Mouse (Mus musculus) limb, embryonic 12.5 days (tissue): ENCODE data around the gene Atp1b2. TPM values are rescaled to one million over a fixed set of nuclear protein-coding genes. Genes with fewer than 3 reads are reported as not detected.

Source experiments
- microRNA counts: library from miRNA; unstranded; fragments of <30 nt; microRNA quantifications from one replicate; lab custom pipeline; 2017
- microRNA-seq: library from miRNA; unstranded; fragments of <30 nt; microRNA quantifications from one replicate; pipeline ENCODE4, GENCODE M21; 2017
- polyA plus RNA-seq: library from polyadenylated mRNA; unstranded; fragments of >200 nt; fragmentation: Nextera tagmentation; extraction: Ambion mirVana; gene quantifications from 2 replicates; pipeline ENCODE4 v1.2.1, GENCODE M21; 2016

Gene Atp1b2
- polyA plus RNA-seq, 1 experiment from 2014 or later = 3.0 TPM

MicroRNA genes within 50 kb of the gene (microRNA counts, 519-probe panel; counts per million panel counts)
- 2,411 counts per million, percentile 9 among the panel's probes with 10 or more counts for microRNA mmu-miR-467f (lab: Ali Mortazavi, UCI)

Small RNA genes within 50 kb of the gene (microRNA-seq; reads per million reads assigned to microRNA genes)
- not detected for gene Mir467f

Other genes starting within 250 kb of the Atp1b2 start
- 121 and 124 TPM in 2 replicates for gene Chd3, start 236.5 kb downstream of the Atp1b2 start, polyA plus RNA-seq
- 126 and 136 TPM in 2 replicates for gene Naa38, start 210.5 kb downstream of the Atp1b2 start, polyA plus RNA-seq
- gene Cyb5d1, start 210.3 kb downstream of the Atp1b2 start, polyA plus RNA-seq = 42.5 and 42.6 TPM in 2 replicates
- gene Tmem88, start 207.7 kb downstream of the Atp1b2 start, polyA plus RNA-seq = 24.2 and 25.4 TPM in 2 replicates
- gene Kdm6b, start 192.3 kb downstream of the Atp1b2 start, polyA plus RNA-seq = 45.4 and 49.1 TPM in 2 replicates
- gene Dnah2, start 56.8 kb downstream of the Atp1b2 start, polyA plus RNA-seq = 1.9 and 3.3 TPM in 2 replicates
- gene Efnb3, start 45.7 kb downstream of the Atp1b2 start, polyA plus RNA-seq = 53.3 and 54.3 TPM in 2 replicates
- gene Wrap53, start 25.7 kb downstream of the Atp1b2 start, polyA plus RNA-seq = 35.8 and 39.0 TPM in 2 replicates
- gene Trp53, start 25.6 kb downstream of the Atp1b2 start, polyA plus RNA-seq = 175 and 180 TPM in 2 replicates
- not detected in 2 replicates for gene Shbg, start 12.0 kb upstream of the Atp1b2 start, polyA plus RNA-seq
- 24.3 and 25.8 TPM in 2 replicates for gene Sat2, start 16.1 kb upstream of the Atp1b2 start, polyA plus RNA-seq
- 56.0 and 63.9 TPM in 2 replicates for gene Fxr2, start 27.0 kb upstream of the Atp1b2 start, polyA plus RNA-seq
- 0.68 TPM in 1 of 2 replicates, not detected in the other for gene Sox15, start 49.4 kb upstream of the Atp1b2 start, polyA plus RNA-seq
- gene Mpdu1, start 56.7 kb upstream of the Atp1b2 start, polyA plus RNA-seq = 62.6 and 64.3 TPM in 2 replicates
- 5.9 and 8.0 TPM in 2 replicates for gene Cd68, start 60.2 kb upstream of the Atp1b2 start, polyA plus RNA-seq
- gene Eif4a1, start 66.5 kb upstream of the Atp1b2 start, polyA plus RNA-seq = 569 and 701 TPM in 2 replicates
- gene Senp3, start 76.1 kb upstream of the Atp1b2 start, polyA plus RNA-seq = 132 and 140 TPM in 2 replicates
- gene Tnfsf13, start 79.8 kb upstream of the Atp1b2 start, polyA plus RNA-seq = 0.58 and 1.0 TPM in 2 replicates
- gene Tnfsf12, start 89.9 kb upstream of the Atp1b2 start, polyA plus RNA-seq = 2.2 and 3.7 TPM in 2 replicates
- gene Tnfsfm13, start 90.2 kb upstream of the Atp1b2 start, polyA plus RNA-seq = 1.7 TPM in 2 replicates
- gene Polr2a, start 152.7 kb upstream of the Atp1b2 start, polyA plus RNA-seq = 27.2 and 38.1 TPM in 2 replicates
- gene Slc35g3, start 156.0 kb upstream of the Atp1b2 start, polyA plus RNA-seq = 0.13 and 0.18 TPM in 2 replicates
- gene Zbtb4, start 160.0 kb upstream of the Atp1b2 start, polyA plus RNA-seq = 1.9 and 2.4 TPM in 2 replicates
- 15.4 and 17.1 TPM in 2 replicates for gene Chrnb1, start 190.0 kb upstream of the Atp1b2 start, polyA plus RNA-seq
- gene Fgf11, start 195.9 kb upstream of the Atp1b2 start, polyA plus RNA-seq = 1.2 and 1.5 TPM in 2 replicates
- gene Tmem102, start 199.7 kb upstream of the Atp1b2 start, polyA plus RNA-seq = 1.6 and 1.8 TPM in 2 replicates
- gene Gm39566, start 209.4 kb upstream of the Atp1b2 start, polyA plus RNA-seq = not detected in 2 replicates
- not detected in 2 replicates for gene Spem2, start 212.5 kb upstream of the Atp1b2 start, polyA plus RNA-seq
- gene Spem1, start 216.2 kb upstream of the Atp1b2 start, polyA plus RNA-seq = 0.20 TPM in 1 of 2 replicates, not detected in the other
- 8.4 and 9.1 TPM in 2 replicates for gene Nlgn2, start 231.8 kb upstream of the Atp1b2 start, polyA plus RNA-seq
- gene Tmem256, start 232.6 kb upstream of the Atp1b2 start, polyA plus RNA-seq = 346 and 353 TPM in 2 replicates
- gene Plscr3, start 240.4 kb upstream of the Atp1b2 start, polyA plus RNA-seq = 111 and 120 TPM in 2 replicates